Mouse (Mus musculus) testis, adult 2 months (tissue): ENCODE data around the gene Capn15. TPM values are rescaled to one million over a fixed set of nuclear protein-coding genes. Genes with fewer than 3 reads are reported as not detected.
A peak's percentile ranks its signal among the peaks of the same experiment; 100 is the strongest.

Experiments used
- H3K27ac ChIP-seq: fragments of 200-500 bp; 2 replicates; pipeline ENCODE4 v1.5.1; 2012; ENCODE audit warnings: low read depth, low read length; ENCODE audit not compliant: control insufficient read depth, insufficient read depth
- H3K27me3 ChIP-seq: fragments of 200-500 bp; 2 replicates; pipeline ENCODE4 v1.6.1; 2012; ENCODE audit warnings: mild to moderate bottlenecking, low read length, moderate library complexity; ENCODE audit not compliant: control insufficient read depth, insufficient read depth
- H3K36me3 ChIP-seq: fragments of 200-500 bp; 2 replicates; pipeline ENCODE4 v1.6.1; 2012; ENCODE audit warnings: mild to moderate bottlenecking, low read length; ENCODE audit not compliant: control insufficient read depth, insufficient read depth
- H3K4me1 ChIP-seq: fragments of 200-500 bp; 2 replicates; pipeline ENCODE4 v1.6.1; 2012; ENCODE audit warnings: low read length; ENCODE audit not compliant: control insufficient read depth, insufficient read depth
- H3K4me3 ChIP-seq: fragments of 200-500 bp; 2 replicates; pipeline ENCODE4 v1.5.1; 2012; ENCODE audit warnings: low read depth, mild to moderate bottlenecking, low read length, moderate library complexity, mixed read lengths; ENCODE audit not compliant: control insufficient read depth
- CTCF ChIP-seq: fragments of 200-500 bp; IDR thresholded peaks from 2 replicates; pipeline ENCODE4 v1.5.1; 2012; ENCODE audit warnings: low read depth, mild to moderate bottlenecking, inconsistent platforms, low read length, moderate library complexity; ENCODE audit not compliant: control insufficient read depth, insufficient read depth, insufficient replicate concordance
- POLR2A ChIP-seq: fragments of 200-500 bp; IDR thresholded peaks from 2 replicates; pipeline ENCODE4 v1.6.1; 2012; ENCODE audit warnings: low read depth, mild to moderate bottlenecking, inconsistent platforms, low read length, moderate library complexity; ENCODE audit not compliant: control insufficient read depth
- polyA plus RNA-seq: library from polyadenylated mRNA; depleted of rRNA; stranded (reverse); fragments of >200 nt; gene quantifications from 2 replicates; pipeline ENCODE4 v1.2.3, GENCODE M21; 2012

Capn15 gene
- polyA plus RNA-seq, 1 experiment = 20.1 TPM

DNA sequence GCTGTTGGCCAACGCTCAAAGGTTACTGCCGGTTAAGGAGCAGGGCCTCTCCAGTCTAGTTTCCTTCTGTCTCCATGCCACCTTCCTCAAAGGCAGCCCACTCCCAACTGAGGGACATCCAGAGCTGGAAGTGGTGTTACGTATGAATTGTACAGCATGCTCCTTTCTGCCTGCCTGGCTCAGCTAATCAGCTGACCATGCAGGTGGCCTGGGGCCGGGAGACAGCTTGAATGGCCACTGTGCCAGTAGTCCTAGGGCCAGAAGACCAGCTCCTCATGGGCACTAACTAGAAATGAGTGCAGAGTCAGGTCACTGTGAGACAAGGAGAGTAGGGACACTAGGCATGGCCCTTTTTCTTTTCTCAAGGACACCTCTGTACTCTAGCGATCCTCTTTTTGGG is 32.4 kb downstream of the Capn15 start:
- no peaks in the 10 kb centered on the region for H3K27me3 ChIP-seq
- H3K36me3 ChIP-seq = no peaks in the 10 kb centered on the region
- peaks cover 3% of the 10 kb centered on the region for H3K4me1 ChIP-seq
- no peak overlapping the region for H3K27ac ChIP-seq
- H3K4me3 ChIP-seq = no peak overlapping the region
- TF ChIP-seq CTCF = no peak
- no peak for TF ChIP-seq POLR2A

DNA sequence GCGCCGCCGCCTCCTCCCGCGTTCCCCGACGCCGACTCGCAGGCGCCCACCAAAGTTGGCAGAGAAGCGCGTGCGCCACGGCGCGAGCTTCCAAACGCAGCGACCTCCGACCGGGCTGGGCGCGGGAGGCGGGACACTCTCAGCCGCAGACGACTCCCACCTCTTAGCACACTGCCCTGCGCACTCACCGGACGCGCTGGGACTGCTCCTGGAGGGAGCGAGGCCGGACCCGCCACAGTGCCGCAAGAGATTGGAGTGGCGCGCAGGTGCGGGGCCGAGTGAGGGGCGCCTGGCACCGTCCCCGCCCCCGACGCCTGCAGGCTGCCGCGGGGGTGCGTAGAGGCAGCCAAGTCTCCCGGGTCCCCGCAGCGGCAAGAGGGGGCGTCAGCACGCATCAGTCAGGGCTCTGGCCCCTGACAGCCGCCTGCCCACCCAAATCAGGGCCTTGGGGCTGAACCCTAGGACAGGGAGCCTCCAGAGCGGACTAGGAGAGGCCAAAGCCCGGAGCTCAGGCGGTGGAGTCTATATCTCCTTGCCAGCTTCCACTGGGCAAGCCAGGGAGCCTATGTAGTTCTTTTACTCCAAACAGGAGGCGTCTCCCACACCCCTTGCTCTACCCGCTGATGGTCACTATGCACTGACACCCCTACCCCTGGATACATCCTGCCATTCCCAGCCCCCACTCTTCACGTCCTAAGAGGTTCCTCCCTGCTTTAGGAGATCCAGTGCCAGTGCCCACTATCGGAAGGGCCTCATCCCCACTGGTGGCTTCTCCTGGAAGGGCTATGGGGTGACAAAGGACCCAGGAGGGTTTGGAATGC is 33.6 kb downstream of the Capn15 start, which contains the start of gene A930017K11Rik:
Gene A930017K11Rik (minus strand): TSS at position 763 of the 821 bp plus-strand sequence.
- no peaks in the 10 kb centered on the region for H3K36me3 ChIP-seq
- H3K27me3 ChIP-seq = no peaks in the 10 kb centered on the region
- H3K4me1 ChIP-seq = peaks cover 3% of the 10 kb centered on the region
- H3K27ac ChIP-seq = no peak within 1 kb of the TSS
- peak within 1 kb of the TSS; percentile 30 for H3K4me3 ChIP-seq
- no peak for TF ChIP-seq POLR2A
- no peak for TF ChIP-seq CTCF

DNA sequence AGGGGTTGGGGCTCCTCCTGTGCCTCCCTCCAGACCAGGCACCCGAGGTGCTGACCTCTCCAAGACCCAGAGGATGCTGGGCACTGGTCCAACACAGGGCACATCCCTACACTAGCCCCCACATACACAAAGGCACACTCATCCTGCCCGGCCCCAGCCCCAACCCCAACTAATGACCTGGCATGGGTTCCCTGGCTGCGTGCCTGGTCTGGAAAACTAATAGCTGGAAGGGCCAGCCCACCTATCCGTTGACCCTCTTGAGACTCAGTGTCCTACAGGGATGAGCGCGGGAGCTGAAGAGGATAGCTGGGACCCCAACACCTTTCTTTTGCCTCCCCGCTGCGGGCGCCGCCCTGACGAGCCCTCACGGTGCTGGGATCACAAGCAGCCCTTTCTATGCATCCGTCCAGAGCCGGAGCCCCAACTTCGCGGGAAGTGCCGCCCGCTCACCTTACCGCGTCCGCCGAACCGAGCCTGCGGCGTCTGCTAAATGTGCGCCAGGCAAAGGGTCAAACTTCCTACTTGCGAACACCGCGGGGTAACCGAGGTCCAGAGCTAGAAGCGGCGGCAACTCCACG is 34.3 kb downstream of the Capn15 start:
- Histone ChIP-seq H3K4me1 (peaks cover 3% of the 10 kb centered on the region), H3K27ac (no peak overlapping the region), H3K36me3 (no peaks in the 10 kb centered on the region), H3K27me3 (no peaks in the 10 kb centered on the region), H3K4me3 (peak overlapping the region; percentile 30)
- TF ChIP-seq POLR2A = no peak
- no peak for TF ChIP-seq CTCF

DNA sequence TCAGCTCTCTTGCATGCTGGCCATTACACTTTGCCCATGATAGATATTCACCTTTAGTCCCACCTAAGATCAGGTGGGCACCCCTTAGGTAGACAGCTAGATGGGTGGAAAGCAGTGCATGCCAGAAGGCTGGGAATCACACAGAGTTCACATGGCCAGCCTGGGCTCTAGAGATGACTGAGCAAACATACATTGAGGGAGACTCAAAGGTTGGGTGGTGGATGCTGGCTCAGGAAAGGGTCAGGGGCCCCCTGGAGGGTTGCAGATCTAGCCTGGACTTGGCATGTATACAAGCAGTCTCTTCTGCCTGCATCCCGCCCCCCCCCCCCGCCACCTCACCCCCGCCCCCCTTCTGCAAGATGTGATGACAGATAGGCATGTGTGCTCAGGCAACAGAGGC is 34.9 kb downstream of the Capn15 start:
- Histone ChIP-seq H3K4me3 (no peak overlapping the region), H3K36me3 (no peaks in the 10 kb centered on the region), H3K27me3 (no peaks in the 10 kb centered on the region), H3K27ac (no peak overlapping the region), H3K4me1 (peaks cover 3% of the 10 kb centered on the region)
- TF ChIP-seq POLR2A = no peak
- TF ChIP-seq CTCF = no peak

DNA sequence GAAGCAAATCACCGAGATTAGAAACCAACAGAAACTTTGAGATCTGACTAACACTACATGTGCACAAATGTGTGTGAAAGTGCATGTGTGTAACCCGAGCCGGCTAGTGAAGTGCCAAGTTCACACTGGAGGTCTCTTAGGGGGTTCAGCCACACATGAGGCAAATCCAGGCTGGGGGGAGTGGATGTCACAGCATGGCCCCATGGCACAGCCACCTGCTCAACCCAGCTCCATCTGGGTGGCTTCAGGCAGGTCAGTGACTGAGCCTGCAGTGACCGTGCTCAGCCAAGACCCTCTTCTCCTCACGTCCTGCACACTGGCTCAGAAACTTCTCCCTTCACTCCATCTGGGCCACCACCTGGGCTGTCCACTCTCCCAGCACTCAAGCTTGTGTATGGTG is 35.6 kb downstream of the Capn15 start:
- Histone ChIP-seq H3K27me3 (no peaks in the 10 kb centered on the region), H3K4me1 (peaks cover 3% of the 10 kb centered on the region), H3K4me3 (no peak overlapping the region), H3K27ac (no peak overlapping the region), H3K36me3 (no peaks in the 10 kb centered on the region)
- TF ChIP-seq POLR2A (no peak), CTCF (no peak)

DNA sequence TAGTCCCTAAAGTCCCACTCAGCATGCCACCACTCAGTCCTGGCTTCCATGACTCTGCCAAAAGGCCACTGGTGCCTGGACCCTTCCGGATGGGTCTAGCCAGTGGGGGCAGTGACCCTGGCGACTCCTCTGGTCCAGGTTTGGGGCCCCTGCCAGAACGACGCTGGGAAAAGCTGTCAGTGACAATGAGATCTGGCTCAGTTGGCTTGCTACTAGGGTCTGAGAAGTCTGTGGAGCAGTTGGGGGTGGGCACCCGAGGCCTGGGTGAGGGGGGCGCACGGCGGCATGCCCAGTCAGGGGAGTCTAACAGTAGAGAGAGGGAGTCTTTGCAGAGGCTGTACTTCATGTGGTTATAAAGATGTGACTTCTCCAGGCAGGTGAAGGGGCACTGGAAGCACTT is 37.5 kb downstream of the Capn15 start:
- TF ChIP-seq CTCF = no peak
- no peak for TF ChIP-seq POLR2A
- Histone ChIP-seq H3K27ac (no peak overlapping the region), H3K4me3 (no peak overlapping the region), H3K36me3 (no peaks in the 10 kb centered on the region), H3K4me1 (peaks cover 3% of the 10 kb centered on the region), H3K27me3 (no peaks in the 10 kb centered on the region)

DNA sequence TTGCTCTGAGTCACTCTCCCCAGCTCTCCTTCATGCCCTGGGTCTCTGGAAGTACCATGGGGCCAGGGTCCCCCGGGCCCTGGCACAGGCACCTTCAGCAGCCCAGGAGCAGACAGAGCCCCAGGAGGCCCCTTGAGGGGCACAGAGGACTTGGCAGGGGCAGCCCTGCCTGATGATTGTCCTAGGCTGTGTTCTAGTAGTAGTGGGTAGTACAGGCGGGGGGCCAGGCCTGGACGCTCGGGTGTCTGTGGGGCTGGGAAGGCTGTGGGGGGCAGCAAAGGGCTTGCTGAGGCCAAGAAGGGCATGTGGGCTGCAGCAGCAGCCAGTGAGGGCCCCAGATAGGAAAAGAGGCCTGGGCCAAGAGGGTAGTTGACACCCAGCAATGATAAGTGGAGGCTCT is 38.0 kb downstream of the Capn15 start:
- H3K27me3 ChIP-seq = no peaks in the 10 kb centered on the region
- no peaks in the 10 kb centered on the region for H3K36me3 ChIP-seq
- no peak overlapping the region for H3K4me3 ChIP-seq
- TF ChIP-seq POLR2A = no peak
- TF ChIP-seq CTCF = no peak
- no peak overlapping the region for H3K27ac ChIP-seq
- peaks cover 3% of the 10 kb centered on the region for H3K4me1 ChIP-seq
